Mouse (Mus musculus) telencephalon, adult 2 months (tissue): ENCODE measurements around the gene Gabpb2.
A peak's percentile ranks its signal among the peaks of the same experiment; 100 is the strongest.
"Not testable (repeated sequence)": the region's sequence is repeated elsewhere in the genome, so short reads cannot be mapped to it uniquely, and the experiment has no call there.

Source experiments
- DNase-seq: peaks from one replicate; pipeline ENCODE4 v3.0.0-alpha.2; 2011; ENCODE audit warnings: low read depth, low spot score

Gabpb2 gene

DNA sequence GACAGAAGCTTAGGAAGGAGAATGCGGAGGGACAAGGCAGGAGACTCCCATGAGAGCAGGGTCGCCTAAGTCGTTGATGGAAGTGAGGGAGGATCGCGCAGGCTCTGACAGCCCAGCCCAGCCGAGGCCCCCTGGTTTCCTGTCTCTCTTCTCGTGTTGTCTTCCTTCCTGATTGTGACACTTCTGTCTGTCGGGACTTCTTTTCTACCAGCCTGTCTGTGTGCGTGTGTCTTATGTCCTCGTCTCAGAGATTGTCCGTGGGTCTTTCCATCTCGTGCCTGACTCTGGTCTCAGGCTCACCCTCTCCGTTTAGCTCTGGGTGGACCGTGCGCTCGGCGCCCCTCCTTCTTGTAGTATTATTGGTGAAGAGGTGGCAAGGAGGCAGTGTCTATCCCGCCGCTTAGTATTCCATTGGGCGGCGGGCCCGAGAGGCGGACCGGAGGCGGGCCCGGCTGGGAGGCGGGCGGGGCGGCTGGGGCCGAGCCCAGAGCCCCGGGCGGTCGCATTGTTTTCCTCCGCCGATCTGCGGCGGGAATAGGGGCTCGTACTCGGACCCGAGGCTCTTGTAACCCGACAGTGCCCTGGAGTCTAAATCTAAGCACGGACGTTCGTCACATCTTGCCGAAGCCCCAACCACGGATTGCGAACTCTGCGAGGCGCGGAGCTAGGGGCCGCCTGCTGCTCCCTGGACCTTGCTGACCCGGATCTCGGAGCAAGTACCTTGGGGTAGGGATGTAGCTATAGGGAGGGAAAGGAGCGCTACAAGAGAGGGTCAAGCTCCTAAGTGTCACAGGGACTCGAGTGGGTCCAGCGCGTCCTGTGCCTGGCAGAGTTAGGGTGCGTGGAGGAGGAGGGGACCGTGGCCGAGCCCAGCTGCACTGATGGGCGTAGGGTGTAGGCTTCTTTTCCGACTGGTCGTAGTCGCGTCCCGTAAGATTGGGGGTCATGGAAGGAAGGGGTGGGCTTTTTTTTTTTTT, 57.4 kb downstream of the Gabpb2 start, which contains the start of gene Sema6c:
Gene Sema6c (plus strand): TSS at position 471 of the 977 bp plus-strand sequence.
- peak; percentile 83 for DNase-seq

DNA sequence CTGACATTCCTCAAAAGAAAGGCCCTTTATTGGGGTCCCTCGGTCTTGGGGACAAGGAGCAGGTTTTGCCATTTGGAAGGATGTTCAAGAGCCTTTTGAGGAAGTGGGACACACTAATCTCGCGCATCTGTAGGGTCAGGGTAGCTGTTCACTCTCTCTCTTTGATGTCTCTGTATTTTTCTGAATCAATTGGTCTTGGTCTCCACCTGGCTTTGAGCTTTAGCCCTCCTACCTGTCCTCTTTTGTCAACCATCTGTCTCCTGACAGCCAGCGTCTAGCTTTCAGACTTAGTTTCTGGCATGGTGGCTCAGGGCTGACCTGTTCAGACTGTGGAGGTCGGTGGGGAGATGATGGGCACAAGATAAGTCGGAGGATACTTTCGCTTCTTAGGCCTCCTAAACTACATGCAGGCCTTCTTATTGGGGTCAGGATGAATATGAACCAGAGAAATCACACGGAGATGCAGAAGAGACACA, 58.2 kb downstream of the Gabpb2 start:
- DNase-seq = no peak

DNA sequence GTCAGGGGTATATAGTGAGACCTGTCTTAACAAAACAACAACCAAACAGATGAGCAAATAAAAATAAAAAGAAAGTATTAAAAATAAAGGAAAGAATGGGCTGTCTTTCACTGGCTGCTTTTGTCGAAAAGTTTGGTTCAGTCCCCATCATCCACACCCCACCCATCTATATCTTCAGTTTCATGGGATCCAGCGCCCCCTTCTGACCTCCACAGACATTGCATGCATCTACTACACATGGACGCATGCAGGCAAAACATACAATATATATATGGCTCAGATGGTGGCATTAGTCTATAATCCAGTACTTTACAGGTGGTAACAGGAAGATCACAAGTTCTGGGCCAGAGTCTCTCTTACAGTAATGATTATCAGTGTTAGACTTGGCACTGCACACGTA, 63.8 kb downstream of the Gabpb2 start:
- no peak for DNase-seq

DNA sequence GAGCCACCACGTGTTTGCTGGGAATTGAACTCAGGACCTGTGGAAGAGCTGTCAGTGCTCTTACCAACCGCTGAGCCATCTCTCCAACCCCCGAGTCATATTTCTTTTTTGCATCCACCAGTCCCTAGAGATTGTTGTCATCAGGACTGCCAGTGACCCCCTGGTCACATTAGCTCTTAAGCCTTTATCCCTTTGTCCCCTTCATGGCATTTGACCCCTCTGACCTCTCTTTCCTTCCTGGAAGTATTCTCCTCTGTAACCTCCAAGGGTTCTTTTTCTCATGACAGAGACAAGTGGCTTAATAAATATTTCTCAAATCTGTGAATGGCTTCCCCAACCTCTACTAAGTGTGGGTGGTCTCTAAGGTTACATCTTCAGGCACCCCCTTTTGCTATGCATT, 69.8 kb downstream of the Gabpb2 start:
- DNase-seq = no peak

DNA sequence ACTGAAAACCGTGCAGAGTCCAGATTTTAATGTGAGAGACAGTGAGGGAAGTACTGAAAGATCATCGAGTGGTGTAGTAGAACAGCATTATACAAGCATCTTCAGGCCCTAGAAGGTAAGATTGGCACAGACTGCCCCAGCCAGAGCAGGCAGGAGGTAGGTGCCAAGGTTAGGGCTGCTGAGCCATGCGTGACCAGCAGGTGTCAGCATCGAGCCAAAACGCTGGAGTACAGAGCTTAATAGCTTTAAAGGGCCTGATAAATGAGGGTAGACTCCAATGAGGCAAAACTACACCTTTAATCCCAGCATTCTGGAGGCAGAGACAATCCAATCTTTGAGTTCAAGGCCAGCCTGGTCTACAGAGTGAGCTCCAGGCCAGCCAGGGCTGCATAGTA, 75.1 kb downstream of the Gabpb2 start:
- DNase-seq = no peak

DNA sequence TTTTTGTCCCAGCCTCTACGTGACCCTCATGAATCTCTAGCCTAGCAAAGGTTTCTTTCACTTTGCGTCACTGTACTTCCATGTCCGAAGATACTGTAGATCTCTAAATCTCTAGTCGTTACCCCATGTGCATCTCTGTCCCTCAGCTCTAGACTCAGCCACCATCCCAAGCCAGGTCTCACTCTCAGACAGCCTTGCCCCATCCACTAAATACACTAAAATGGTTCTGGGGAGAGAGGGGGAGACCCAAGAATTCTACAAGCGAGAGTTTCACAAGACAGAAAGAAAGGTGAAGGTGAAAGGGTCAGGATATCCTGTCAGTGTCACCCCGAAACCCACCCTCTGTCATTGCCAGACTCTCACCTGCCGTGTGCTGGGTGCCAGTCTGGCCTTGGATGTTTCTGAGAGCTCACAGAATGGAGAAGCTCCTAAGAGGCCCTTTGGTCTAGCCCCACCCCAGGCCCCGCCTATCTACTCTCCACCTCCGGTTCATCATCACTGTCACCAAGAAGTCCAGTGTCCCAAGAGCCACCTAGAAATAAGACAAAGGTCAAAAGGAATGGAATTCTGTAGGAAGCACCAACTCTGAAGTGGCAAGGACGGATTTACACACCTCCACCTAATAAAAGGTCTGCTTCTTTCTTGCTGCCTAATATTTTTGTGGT, 75.6 kb downstream of the Gabpb2 start, which contains the start of gene Tnfaip8l2:
Gene Tnfaip8l2 (minus strand): TSS at position 409 of the 665 bp plus-strand sequence.
- no peak for DNase-seq

DNA sequence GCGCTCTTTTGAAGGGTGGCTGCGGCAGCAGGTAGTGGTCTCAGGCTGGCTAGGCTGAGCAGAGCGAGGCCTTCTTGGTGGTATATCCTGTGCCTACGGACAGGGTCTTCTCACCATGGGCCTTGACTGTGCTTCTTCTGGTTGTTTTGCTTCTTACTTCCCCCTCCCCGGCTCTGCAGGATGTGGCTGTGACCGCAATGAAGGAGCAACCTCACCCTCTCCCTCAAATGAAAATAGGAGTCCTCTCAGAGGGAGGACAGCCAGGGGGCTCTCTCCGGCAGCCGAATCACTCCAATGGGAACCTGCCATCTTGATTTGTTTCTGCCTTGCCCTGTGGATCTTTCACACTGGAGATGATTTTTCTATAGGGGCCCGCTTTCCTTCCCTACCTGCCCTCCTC, 76.2 kb downstream of the Gabpb2 start:
- no peak for DNase-seq

DNA sequence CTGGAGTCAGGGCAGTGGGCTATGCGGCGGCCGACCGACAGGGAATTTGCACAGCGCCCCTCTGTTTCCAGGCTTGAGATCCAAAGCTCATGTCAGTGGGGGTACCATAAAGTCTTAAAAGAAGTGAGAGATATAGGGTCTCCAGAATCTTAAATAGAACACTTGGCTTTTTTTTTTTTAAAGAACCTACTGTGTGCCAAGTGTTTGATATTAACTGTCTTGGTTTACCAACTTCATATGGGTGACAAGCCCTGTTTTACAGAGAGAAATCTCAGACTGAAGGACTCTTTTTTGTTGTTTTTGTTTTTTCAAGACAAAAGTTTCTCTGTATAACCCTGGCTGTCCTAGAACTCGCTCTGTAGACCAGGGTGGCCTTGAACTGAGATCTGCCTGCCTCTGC, 76.9 kb downstream of the Gabpb2 start:
- DNase-seq = no peak

DNA sequence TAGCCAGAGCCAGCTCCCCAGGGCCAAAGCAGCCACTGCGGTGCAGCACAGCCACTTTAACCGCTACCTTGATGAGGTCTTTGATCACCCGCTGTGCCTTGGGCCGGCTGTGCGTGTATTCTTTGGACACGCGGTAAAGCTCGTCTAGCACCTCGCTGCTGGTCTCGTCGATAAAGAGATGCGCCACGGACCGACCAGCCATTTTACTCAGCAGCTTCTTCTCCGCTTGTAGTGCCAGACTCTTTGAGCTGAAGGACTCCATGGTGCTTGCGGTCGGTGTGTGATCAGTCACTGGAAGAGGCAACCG, 77.5 kb downstream of the Gabpb2 start:
- DNase-seq = no peak

DNA sequence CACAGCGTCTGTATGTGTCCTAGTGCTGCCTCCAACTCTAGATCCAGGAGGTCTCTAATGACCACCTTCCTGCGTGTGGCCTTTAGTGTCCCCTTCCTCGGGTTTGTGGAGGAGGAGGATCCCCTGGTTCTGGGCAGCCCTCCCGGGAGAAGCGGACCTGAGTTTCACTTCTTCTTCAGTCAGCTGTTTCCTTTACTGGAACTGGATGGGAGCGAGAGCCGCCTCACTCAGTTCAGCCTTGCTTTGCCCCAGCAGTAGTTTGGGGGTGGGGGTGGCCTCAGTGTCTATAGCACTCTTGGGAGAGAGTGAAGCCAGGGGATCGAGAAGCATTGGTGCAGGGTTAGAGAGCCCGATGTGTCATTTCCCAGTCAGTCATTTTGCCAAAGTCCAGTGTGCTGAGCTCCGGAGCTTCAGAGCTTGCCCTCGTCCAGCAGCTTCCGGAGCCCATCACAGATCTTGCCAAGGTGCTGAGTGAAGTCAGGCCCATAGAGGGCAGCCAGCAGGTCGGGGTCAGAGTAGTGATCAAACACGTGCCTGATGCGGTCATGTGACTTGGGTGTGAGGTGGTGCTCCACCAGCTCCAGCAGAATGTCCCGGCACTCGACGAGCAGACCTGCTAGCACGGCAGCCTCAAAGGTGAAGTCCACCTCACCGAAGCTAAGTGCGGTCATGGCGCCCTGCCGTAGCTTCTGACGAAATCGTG, 78.0 kb downstream of the Gabpb2 start:
- DNase-seq = no peak

DNA sequence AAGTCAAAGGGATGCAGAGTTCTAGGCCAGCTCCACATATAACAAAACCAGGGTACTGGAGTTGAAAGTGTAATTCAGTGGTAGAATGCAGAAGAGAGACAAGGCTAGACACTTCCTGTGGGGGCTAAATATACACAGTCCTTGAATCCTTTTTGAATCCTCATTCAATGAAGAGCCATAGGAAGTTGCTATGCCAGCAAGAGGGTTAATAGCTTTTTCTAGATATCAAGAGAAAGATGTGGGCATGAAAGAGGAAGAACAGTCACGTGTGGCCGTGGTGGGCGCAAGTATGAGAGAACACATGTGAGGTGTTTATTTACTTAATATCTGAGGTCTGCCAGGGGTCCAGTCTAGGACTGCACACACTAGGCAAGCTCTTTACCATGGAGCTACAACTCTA, 81.4 kb downstream of the Gabpb2 start:
- no peak for DNase-seq

DNA sequence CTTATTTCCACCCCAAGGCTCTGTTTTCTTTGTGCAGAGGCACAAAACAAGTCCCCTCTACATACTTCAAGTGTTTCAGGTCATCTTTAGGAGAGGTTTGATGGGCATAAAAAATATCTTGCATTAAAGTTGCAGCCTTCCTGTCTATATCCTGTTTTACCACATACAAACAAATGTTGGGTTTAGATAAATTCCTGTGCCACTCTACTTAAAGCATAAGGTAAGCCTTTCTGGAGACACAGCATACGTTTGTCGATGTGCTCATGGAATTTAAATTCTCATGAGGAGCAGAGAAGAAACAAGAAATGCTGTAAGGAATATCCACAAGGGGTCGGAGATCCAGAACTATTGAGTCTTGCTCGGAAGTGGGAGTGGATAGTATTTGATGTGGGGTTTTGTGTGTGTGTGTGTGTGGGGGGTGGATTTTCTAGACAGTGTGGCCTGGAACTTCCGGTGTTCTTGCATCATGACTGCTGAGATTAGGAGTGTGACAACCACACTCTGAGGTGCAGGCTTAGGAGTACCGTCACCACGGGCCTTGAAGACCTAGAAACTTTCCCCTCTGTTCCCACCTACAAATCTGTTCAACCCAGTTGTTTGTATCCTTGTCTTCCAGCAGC, 82.2 kb downstream of the Gabpb2 start:
- no peak for DNase-seq

DNA sequence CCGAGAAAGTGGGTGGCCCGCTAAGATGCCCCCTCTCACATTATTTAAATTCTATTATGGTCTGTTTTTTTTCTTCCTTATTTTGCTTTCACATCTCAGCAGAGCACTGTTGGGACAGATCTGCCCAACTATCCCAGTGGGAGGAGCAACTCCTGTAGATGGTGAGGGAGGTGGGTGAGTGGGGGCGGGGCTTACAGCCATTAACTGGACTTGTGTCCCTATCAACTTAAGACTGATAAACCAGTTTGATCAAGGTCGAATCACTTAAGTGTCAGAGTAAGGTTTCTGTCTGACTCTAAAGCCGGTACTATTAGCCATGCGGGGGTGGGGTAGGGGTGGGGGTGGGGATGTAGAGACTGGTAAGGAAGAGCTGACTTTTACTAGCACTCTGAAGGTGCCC, 82.7 kb downstream of the Gabpb2 start:
- DNase-seq = no peak

DNA sequence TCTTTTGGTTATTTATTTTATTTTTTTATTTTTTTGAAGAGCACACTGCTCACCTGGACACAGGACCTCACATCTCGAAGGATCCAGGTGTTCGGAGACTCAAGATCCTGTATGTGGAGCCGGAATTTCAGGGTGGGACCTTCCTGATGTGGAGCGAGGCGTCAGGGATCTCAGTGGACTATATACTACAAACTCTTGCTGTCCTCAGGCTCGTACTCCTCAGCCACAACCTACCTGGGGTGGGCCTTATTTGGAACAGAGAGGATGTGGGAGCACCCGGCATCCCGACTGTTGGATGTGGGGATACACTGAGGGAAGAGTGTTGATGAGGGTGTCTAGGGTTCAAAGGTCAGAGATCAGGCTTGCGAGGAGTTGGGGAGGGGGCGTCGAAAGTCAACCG, 83.6 kb downstream of the Gabpb2 start:
- not testable (repeated sequence) for DNase-seq

DNA sequence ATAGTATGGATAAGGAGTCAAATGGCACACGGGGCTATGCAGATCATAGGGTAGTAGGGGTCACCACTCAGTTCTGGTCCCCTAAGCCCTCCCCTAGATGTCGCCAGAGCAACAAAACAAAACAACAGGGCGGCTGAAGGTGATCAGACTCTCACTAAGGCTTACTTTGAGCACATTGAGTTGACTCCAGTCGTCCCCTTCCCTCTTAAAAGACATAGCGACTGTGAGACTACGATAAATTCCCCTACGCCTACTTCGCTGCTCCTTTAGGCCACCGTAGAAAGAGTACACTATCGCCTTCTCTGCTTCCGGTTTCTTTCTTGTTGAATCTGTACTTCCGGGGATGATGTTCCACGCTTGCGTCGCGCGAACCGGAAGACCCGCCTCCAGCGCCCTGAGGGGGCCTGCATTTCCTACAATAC, 84.0 kb downstream of the Gabpb2 start, which contains the start of the genes Scnm1 and Lysmd1:
Gene Scnm1 (minus strand): TSS at position 332 of the 422 bp plus-strand sequence.
Gene Lysmd1 (plus strand): TSS at position 409 of the 422 bp plus-strand sequence.
- peak; percentile 99 for DNase-seq

DNA sequence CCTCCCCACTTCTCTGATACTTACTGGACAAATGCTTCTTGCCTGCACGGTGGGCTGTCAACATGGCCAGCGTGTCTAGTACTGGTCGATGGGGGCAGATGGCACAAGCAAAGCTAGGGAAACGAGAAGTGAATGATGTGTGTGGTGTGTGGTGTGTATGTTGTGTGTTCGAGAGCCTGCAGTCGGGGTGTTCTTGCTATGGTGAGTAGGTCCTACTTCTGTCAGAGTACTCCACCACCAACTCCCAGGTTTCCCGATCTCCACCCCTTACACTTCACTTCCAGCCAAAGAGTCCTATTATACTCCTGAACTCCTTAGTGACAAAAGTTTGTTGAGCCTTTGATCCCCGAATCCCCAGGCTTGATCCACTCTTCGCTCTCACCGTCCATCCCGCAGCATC, 84.5 kb downstream of the Gabpb2 start:
- no peak for DNase-seq

DNA sequence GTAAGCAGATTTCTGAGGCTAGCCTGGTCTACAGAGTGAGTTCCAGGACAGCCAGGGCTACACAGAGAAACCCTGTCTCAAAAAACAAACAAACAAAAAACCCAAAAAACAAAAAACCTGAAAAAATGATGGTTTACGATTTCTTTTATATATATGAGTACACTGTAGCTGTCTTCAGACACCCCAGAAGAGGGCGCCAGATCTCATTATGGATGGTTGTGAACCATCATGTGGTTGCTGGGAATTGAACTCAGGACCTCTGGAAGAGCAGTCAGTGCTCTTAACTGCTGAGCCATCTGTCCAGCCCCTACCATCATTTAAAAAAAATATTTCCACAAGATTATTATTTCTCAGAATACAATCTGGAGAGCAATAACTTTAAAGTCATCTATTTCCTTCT, 85.3 kb downstream of the Gabpb2 start:
- not testable (repeated sequence) for DNase-seq
